Mouse (Mus musculus): ENCODE data around the gene Krt87.
A peak's percentile ranks its signal among the peaks of the same experiment; 100 is the strongest.

Krt87 gene

DNA sequence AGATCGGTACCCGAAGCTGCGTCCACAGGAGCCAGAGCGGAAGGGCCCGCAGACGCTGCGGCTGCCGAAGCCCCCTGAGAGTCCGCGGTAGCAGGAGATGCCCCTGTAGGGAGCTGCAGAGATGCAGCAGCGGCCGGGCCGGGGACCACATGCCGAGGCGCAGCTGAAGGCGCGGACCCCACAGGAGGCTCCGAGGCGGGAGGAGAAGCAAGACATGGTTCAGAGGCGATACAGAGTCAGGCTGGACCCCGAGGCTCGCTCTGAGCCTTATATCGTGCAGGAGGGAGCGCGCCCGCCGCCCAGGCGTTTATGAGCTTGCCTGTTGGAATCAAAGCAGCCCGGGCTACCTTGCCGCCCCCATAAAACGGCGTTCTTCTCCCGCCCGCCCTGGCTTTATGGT is at the start of gene Krt87:
TSS of gene Krt87 (minus strand) at position 250 of the 400 bp plus-strand sequence.
- DNase-seq (ENCODE audit: low spot score in 2 of 2): no peak

DNA sequence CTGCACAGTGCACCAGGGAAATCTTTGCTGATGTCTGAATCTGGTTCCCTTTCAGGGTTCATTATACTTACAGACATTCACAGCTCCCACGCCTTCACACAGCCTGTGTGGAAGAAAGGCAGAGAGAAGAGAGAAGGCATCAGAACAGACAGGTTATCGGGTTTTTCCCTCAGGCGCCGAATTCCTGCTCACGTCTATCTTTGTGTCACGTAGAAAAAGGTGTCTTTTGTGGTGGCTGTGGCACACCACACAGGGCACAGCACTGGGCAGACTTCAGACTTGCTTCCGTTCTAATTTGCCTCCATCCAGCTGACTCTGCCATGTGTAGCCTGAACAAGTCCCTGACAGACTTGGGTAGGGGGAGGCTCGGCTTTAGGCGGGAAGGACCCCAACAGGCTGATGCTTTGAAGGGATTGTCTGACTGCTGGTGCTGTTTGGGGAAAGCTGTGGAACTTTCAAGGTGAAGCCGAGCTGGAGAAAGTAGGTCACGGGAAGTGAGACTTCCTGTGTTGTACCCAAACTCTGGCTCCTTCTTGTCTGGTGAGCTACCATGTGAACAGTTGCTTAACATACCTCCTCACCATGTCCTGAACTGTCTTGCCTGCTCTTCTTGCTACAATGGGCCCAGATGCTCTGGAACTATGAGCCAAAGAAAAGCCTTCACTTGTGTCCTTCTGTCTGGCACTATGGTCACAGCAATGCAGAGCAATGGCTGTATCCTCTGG is 47.5 kb upstream of the Krt87 start:
- DNase-seq (ENCODE audit: low spot score in 2 of 2): peak; percentile 38 to 40

DNA sequence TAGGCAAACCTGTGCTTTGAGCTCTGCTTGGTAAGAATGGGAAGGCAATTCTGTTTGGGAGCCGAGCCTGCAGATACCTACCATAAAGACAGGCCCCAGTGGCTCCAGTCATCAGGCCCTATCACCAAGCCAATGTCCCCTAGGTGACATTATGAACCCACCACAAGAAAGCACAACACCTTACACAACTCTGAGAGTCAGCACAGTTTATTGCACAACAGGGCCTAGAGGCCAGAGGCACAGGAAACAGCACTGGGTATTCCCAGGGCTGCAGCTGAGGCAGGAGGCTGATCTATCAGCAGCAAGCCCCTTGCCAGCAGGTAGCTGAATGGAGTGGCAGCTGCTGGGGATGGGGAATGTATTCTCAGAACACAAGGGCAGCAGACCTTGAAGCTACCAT is 46.3 kb upstream of the Krt87 start:
- no peak for DNase-seq (ENCODE audit: low spot score in 2 of 2)

DNA sequence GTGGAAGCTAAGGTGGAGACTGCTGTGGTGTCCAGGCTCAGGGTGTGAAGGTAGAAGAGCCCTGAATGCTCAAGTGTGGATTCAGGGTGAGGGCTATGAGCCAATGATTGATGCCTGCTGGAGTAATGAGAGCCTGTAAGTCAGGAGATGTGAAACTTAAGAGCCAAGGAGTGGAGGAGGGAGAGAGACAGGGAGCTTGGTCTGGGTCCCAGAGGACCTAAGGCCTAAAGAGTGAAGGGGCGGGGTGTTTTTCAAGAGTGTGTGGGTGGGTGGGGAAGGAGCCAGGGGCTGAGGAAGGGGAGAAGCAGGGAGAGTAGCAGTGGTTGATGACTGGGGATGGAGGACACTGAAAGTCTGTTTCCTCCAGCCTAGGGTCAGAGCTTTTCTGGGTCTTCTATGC is 45.0 kb upstream of the Krt87 start:
- DNase-seq (ENCODE audit: low spot score in 2 of 2): no peak

DNA sequence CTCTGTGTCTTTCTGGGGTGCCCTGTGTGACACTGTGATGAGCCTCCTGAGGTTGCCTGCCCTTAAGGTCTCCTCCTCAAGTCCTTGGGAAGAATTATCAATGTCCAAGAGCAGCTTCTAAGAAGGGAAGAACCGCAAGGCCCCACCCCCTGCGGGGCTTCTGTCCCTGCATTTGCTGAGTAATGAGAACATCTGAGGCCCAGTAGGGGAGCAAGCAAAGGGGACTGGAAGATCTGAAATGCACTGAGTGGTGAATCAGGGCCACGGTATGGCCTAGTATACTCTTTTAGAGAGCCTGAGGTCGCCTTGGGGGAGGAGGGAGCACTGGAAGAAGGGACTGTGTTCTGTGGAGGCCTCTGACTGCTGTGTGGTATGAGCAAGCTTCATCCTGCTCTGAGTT is 43.5 kb upstream of the Krt87 start:
- DNase-seq (ENCODE audit: low spot score in 2 of 2): no peak

DNA sequence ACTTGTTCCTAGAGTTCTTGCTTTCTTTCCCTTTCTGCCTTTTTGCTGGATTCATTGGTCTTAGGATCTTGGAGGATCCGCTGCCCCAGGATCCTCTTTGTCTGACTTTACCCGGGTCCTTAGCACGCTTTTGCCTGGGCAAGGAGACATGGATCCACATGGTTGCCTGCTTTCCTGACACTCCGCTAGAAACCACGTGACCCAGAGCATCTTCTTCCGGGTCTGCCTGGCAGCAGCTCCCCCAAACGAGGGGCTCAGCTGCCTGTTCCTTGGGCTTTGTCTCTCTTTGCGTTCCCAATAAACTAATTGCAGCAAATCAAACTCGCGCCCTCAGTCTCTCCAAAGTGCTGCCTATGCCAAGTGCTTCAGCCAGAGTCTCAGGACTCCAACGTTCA is 41.1 kb upstream of the Krt87 start:
- DNase-seq (ENCODE audit: low spot score in 2 of 2): no peak

DNA sequence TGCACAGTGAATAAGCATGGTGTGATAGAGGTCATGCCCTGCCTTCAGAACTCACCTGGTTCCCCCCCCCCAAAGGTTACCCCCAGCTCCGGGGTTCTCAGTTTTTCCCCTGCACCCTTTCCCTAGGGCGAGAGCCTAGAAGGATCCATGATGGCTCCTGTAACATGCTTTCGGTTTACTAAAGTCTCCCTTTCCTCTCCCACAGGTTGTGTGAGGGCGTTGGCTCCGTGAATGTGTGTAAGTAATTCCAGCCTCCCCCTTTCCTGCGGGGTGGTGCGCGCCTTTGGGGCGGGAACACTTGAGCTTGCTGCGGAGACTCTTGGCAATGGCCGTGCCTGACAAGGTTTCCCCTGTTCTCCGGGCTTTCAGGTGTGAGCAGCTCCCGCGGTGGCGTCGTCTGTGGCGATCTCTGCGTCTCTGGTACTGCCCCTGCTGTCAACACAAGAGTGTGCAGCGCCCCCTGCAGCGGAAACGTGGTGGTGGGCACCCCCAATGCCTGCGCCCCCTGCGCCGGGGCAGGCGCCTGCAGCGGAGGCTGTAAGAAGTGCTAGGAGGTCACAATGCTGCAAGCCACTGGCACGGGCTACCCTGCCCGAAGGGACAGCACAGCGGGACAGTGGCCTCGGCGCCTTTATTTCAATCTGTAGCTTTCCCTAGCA is 40.5 kb upstream of the Krt87 start:
- DNase-seq (ENCODE audit: low spot score in 2 of 2): peak in 1 of 2 experiments; percentile 29

DNA sequence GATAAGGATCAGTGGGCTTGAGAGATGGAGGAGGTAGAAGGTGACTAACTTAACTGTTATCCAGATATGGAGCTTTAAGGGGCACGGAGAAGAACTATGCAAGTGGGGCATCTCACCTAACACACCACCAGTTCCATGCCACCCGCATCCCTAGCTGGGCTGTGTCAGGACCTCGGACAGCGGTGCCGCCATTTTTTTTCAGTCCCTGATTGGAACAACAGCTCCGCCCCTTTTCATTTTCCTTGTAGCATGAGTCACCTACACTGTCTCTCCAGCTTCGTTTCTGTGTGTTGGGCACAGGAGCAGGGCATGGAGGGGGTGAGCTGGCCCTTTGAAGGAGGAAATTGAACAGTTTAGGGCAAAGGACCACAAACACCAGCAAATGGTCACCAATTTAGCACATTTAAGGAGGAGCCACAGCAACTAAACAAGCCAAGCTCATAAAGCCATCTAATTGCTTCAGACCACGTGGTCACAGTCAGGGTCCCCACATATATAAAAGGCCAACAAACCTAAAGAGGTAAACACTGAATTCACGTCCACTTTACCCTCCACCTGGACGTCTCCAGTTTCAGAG is 34.4 kb upstream of the Krt87 start, which contains the start of gene Krt86:
TSS of gene Krt86 (plus strand) at position 527 of the 577 bp plus-strand sequence.
- no peak for DNase-seq (ENCODE audit: low spot score in 2 of 2)

DNA sequence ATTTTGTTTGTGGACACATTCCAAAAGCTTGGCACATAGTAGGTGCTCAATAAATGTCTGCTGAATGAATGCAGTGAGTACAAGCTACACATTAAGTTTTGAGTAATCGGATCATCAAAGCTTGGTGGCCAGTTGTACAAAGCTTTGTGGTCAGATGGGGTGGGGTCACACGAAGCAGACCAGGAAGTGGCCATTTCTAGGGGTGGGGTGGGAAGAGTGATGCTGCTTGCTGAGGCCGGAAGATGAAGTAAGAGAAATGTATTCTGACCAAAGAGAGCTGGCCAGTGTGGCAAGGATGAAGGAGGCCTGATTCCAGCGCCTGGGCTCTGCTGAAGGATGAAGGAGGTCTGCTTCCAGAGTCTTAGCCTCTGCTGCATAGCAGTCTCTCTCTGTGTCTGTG is 30.5 kb upstream of the Krt87 start:
- no peak for DNase-seq (ENCODE audit: low spot score in 2 of 2)

DNA sequence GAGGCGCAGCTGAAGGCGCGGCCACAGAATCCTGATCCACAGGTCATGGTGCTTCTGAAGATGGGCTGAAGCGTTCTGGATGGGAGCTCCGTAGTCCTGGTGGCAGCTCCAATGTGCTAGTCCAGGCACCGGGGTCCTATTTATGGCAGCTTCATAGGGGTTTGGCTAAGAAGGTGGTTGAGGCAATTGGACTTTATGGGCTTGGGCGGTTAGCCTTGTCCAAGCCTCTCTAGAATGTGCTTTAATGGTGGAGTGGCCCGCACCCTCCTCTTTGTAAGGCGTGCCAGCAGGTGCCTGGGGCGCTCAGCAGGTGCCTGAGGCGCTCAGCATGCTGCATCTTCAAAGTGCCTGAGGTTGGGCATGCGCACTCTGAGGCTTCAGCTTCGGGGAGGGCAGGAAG is 25.0 kb upstream of the Krt87 start, which contains the start of gene Krt81:
TSS of gene Krt81 (minus strand) at position 101 of the 400 bp plus-strand sequence.
- no peak for DNase-seq (ENCODE audit: low spot score in 2 of 2)

DNA sequence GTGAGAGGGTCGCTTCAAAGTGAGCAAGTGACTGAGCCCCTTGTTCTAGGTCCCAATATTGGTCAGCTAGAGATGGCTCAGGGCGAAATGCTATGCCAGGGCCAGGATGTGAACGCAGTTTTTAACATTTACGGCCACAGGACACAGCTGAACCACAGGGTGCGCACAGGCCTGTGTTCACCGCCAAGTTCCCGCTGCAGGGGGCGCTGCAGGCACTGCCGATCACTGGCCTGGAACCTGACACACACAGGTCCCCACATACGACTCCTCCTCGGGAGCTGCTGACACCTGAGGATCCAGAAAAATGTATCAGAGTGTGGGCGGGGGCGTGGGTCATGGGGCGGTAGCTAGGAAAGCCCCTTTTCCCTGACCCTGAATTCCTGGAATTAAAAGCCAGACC is 20.7 kb upstream of the Krt87 start:
- DNase-seq (ENCODE audit: low spot score in 2 of 2): no peak

DNA sequence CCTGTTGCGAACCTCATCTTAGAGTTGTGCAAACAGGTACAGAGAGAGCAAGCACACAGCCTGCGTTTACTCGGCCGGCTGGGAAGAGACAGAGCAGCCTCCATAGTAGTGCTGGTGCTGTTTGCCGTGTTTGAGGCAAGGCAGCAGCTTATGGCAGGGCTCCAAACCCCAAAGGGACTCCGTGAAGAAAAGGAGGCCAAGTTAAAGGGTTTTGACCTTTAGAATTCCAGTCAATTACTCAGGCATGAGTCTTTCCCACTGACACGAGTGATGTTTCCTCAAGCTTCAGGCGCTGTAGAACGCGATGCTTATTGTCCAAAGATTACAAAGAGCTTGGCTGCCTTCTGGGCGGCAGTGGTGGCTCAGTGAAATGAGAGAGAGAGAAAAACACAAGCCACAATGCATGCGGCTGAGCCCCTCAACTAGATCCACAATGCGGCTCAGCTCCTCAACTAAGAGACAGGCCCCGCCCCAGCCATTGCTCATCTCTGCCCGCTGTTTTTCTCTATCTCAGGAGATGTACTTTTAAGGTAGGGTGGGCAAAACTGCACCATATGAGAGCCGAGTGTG is 19.8 kb upstream of the Krt87 start:
- no peak for DNase-seq (ENCODE audit: low spot score in 2 of 2)

DNA sequence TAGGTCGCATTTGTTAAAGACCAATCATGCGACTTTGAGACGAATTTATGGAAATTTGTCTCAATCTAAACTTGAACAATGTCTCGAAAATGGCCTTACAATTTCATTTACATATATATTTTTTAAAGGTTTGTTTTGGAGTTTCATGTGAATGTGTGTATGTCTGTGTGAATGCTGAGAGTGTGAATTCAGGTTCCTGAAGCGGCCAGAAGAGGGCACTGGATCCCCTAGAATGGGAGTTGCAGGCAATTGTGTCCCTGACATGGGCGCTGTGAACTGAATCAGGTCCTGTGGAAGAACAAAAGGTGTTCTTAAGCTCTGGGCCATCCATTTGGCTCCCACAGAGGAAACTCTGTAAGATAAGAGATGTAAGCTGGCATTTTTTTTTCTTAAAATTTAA is 17.3 kb upstream of the Krt87 start:
- DNase-seq (ENCODE audit: low spot score in 2 of 2): no peak

DNA sequence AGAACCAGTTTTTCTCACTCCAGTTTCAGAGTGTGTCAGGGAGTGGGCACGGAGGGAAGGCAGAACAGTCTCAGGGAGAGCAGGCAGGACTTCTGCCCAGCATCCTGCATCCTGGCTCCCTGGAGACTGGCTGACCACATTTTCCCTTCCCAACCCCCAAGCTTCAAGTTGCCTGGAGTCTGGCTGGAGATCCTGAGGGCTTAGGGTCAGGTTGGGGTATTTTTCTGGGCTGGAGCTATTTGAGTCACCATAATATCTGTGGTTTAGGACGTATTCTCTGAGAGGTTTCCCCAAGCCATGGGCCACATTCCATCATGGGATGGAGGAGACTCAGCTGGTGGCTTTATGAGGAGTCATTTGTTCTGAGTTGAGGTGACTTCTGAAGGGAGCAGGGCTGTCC is 16.7 kb upstream of the Krt87 start:
- DNase-seq (ENCODE audit: low spot score in 2 of 2): no peak

DNA sequence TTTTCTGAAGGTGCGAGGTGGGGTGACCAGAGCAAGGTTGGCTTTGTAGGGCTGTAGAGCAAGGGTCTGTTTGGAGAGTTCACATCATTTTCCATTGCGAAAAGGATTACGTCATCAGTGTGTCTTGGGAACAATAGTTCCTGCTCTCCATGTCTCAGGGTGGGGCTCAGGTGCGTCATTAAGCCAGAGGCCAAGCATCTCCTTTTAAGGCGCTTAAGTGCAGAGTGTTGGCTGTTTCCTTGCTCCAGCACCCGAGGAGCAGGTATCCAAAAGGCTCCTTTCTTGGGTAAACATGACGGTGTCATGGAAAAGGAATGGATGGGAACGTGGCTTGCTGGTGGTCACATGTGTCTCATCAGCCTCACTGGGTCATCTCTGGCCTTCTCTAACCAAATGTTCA is 16.2 kb upstream of the Krt87 start:
- no peak for DNase-seq (ENCODE audit: low spot score in 2 of 2)

DNA sequence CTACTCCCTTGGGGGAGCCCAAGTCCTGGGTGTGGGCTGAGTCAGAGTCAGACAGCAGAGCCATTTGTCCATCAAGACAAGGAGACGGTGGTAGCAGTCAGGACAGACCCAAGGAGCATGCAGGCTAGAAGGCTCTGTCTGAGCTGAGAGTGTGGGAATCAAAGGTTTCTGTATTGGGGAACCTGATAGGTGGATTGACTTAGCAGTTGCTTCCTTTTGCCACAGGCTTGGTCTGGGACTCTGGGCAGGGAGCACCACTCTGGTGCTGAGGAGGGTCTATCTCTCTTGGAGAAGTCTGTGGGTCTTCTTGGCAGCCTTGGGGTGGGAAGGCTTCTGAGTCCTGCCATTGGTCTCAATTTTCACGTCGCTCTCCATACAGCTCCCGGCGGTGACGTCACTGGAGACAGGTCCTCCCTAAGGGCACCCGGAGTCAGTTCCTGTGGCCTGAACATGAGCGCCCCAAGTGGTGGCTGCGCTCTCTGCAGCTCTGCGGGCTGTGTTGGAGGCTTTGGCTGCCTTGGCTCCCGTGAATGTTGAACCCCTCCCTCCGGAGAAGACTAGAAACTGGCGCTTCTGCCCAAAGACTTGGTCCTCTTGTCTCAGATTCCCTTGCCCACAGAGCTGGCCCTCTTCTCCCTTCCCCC is 14.6 kb upstream of the Krt87 start:
- DNase-seq (ENCODE audit: low spot score in 2 of 2): peak; percentile 39 to 80

DNA sequence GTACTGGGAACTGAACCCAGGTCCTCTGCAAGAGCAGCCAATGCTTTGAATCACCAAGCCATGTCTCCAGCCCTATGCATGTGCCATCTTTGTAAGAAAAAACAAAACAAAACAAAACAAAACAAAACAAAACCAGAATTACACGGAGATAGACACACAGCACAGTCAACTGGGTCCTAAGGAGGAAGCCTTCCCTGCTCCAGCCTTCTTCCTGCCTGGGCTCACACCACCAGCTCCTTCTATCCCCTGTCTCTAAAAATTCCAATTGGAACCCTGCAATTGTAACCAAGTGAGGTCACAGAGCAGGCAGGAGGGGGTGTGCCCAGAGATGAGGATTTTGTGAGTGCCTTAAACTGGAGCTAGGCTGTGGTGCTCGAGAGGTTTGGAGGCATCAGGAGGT is 8.8 kb upstream of the Krt87 start, which contains the start of gene Krt88:
TSS of gene Krt88 (plus strand) at position 301 of the 400 bp plus-strand sequence.
- DNase-seq (ENCODE audit: low spot score in 2 of 2): no peak

DNA sequence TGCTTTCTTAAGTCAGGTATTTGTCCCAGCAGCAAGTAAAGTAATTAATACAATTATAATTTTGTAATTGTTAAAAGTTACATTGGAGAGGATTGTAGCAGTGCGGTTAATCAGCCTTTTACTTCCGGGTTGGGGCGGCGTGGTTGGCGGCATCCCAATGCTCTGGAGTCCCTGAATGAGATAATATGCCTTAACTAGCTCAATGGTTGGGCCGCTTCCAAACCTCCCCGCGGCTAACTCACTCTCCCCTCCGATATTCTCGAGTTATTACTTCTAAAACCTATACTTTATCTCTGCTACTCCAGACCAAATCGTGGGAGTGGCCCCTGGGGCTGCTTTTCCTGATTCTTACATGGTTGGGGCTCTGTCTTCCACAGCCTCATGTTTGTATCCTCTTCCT is 8.0 kb upstream of the Krt87 start:
- no peak for DNase-seq (ENCODE audit: low spot score in 2 of 2)

DNA sequence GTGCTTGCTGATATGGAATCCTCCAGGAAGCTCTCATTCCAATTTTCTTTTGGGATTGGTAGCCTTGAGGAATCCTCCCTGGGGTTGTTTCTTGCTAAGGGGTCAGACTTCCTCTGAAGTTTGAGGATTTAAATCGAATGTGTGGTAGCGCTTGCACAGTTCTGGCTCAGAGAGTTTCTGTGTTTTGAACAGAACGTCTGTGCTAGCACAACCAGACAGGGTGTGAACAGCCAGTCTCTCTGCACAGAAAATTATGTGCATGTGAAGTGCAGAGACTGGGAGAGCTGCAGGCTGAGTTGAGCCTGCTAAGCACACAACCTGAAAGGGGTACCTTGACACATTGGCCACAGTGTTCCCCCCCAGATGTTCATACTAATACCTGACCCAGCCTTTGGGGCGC is 2.2 kb upstream of the Krt87 start:
- no peak for DNase-seq (ENCODE audit: low spot score in 2 of 2)

DNA sequence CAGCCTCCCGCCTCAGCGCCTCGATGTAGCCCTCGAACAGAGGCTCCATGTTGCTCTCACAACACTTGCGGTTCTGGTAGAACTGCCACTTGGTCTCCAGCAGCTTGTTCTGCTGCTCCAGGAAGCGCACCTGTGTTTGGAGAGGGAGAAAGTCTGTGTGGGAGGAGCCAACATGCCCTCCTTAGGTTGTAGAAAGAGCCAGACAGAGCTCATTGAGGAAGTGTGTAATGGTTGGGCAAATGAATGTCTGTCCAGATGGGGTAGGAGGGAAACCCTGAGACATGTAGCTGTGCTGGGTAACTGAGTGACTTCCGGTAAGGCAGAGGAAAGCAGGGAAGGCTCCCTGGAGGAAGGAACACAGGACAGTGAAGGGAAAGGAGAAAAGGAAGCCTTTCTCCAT is 2.0 kb downstream of the Krt87 start:
- no peak for DNase-seq (ENCODE audit: low spot score in 2 of 2)

DNA sequence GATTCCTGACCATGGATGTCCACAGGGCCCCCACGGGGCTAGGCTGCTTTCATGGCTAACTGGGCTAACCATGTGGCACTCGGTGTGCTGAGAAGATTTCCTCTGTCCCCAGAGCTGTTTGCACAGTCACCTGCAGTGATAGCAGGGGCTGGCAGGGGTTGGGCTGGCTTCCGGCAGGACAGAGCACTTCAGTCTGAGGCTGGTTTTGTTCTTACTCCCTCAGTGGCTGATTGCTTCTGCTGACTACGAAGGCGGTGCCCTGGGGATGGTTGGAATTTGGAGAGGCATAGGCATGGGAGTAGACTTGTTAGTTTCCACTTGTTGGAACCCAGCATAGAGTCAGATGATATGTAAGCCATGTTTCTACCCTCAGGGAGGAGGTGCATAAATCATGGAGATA is 13.7 kb downstream of the Krt87 start:
- no peak for DNase-seq (ENCODE audit: low spot score in 2 of 2)

DNA sequence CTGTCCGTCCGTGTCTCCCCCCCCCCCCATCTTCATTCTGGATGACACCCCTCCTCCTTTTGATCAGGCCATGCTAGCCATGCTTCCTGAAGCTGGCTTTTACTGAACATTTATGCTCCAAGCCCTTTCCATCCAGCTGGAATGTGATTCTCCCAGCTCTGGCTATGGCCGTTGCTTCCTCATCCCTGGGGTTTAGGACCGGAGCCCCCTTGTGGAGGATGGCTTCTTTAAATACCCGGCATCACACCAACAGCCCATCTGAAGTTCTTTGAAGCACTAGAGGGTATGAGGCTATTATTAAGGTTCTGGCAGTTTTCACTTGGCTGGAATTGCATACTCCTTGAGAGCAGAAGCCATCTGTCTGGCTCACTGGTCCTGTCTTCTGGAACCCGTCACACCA is 17.7 kb downstream of the Krt87 start:
- no peak for DNase-seq (ENCODE audit: low spot score in 2 of 2)
